Mouse (Mus musculus) erythroblast, embryonic 14.5 days (primary cell): ENCODE results near the gene Cpeb2.

Source experiments
- GATA1 ChIP-seq: IDR thresholded peaks from 2 replicates; pipeline ENCODE4 v1.6.1; 2012; ENCODE audit warnings: low read length, inconsistent platforms, mixed read lengths
- TAL1 ChIP-seq: IDR thresholded peaks from 3 replicates; pipeline ENCODE4 v1.6.1; 2012; ENCODE audit warnings: low read length, inconsistent platforms, mixed read lengths

DNA sequence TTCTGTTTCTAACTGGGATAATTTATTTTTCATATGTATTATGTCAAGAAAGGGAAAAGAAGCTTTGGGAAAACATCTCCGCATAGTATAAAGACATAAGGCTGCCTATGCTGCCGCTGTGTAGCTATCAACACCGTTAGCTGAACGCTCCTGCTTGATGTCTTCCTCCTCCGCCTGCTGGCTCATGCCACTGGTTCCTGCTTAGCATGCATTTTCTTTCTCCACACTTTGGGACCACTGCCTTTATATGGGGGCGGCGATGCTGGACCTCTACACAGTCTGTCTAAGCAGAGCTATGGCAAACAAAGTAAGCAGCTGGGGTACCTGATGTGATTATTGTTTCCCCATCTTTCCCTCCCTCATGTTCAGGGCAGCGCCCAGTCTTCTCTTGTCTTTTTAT lies 13.3 kb downstream of the Cpeb2 start:
- no peak for TF ChIP-seq GATA1
- no peak for TF ChIP-seq TAL1
